Mouse (Mus musculus): ENCODE results near the gene Armh3.

DNA sequence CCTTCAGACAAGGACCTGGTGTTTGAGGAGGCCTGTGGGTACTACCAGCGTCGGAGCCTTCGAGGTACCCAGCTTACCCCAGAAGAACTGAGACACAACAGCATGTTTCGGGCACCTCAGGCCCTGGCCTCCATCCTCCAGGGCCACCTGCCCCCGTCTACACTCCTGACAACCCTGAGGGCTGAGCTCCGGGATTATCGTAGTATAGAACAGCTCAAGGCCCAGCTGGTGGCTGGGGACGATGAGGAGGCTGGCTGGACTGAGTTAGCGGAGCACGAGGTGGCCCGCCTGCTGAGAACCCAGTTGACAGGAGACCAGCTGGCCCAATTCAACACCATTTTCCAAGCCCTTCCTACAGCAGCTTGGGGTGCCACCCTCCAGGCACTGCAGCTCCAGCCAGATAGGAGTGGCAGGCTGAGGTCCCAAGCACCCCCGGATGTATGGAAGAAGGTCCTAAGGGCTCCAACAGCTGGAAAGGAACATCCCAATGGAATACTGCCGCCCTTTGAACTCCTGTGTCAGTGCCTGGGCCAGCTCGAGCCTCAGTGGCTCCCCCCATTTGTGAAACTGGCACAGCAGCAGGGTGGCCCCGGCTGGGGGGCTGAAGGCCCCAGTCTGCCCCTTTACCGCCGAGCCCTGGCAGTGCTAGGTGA, 6.7 kb upstream of the Armh3 start:
- no peak for TF ChIP-seq CTCF (IDR thresholded peaks at IDR 0.05; ENCODE audit: control insufficient read depth, insufficient read depth, insufficient replicate concordance, low read depth, low read length)
- TF ChIP-seq POLR2A (IDR thresholded peaks at IDR 0.05; ENCODE audit: control insufficient read depth, low read depth, low read length), result no peak

All from testis, adult 2 months (tissue).